Mouse (Mus musculus) megakaryocyte-erythroid progenitor cell, adult 5-6 weeks (primary cell): ENCODE measurements around the gene Sumf1. TPM values are rescaled to one million over a fixed set of nuclear protein-coding genes. Genes with fewer than 3 reads are reported as not detected.

Experiments used
- ATAC-seq: replicated peaks from 2 replicates; pipeline ENCODE4 v1.8.0; 2016; ENCODE audit warnings: mild to moderate bottlenecking, inconsistent platforms; ENCODE audit not compliant: severe bottlenecking, poor library complexity, low FRiP score, low TSS enrichment
- total RNA-seq, 2 experiments: library from RNA; stranded (forward) in 1 of 2; stranded (reverse) in 1 of 2; fragments of 200-1000, 215-1000 nt in 1 of 2; fragments of >200 nt in 1 of 2; fragmentation: Nextera tagmentation in 1 of 2; gene quantifications; 2 replicates each; pipeline ENCODE4 v1.2.3; 2014 to 2017

The Sumf1 gene
- total RNA-seq, 2 experiments from 2014 or later = 10.9 to 15.5 TPM

GRCm38 (mm10) chr6:108107376-108107775 lies 78.0 kb downstream of the Sumf1 start:
- no peak for ATAC-seq

GRCm38 (mm10) chr6:108101936-108102830 lies 83.2 kb downstream of the Sumf1 start:
- ATAC-seq = no peak

DNA sequence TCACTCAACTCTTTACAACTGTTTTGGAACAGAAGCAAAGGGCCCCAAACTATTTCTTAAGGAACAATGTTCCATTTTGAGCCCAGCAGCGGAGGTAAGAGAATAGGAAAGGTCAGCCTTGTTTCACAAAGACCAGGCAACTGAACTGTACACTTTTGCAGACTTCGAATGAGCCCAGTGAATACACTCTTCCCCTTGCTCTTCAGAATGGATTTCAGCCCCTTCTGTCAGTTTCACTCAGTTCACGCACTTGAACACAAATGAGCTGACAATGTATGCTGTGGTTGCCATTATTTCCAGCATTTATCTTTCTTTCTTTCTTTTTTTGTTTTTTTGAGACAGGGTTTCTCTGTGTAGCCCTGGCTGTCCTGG lies 86.5 kb downstream of the Sumf1 start:
- peak; percentile 5; the same call in 1 of the 2 replicates for ATAC-seq

DNA sequence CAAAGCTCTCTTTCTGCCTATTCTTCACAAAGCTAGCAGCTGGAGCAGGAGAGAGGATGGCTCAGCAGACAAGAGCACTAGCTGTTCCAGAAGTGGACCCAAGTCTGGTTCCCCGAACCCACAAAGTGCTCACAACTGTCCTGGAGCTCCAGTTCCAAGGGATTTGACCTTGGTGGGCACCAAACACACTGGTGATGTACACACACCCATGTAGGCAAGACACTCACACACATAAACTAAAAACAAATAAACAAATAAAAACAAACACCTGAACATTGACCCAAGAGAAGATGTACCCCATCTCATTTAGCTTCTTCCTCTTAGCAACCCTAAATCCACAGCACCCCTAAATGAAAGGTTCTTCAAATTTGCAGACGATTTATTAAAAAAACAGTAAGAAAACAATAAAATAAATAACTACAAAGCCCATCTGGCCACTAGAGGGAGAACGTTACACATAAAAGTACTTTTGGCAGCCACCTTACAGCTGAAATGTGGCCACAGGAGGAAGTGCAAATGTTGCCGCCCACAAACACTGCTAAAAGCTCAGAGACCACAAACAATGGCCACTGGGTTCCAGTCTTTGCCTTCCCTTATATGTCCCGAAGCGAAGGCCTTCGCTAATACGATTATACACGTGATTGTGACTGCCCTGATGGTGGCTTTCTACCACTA lies 87.1 kb downstream of the Sumf1 start:
- ATAC-seq = peak; percentile 98

DNA sequence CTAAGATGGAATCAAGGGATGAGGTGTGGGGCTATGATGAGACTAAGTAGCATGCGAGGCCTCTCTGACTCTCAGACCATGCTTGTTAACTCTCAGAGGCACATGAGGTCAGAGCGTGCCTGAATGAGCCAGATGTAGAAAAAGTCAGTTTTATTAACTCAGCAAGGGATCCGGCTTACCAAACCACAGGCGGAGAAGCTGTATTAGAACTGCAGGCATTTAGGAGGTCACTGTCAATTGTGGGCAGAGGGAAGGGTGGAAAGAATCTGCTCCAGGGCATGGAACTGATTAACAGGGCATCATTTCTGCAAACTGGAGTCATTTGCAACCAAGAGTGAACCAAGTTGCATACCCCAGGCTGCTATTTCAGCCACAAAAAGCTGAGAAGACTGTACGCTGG lies 89.9 kb downstream of the Sumf1 start:
- no peak for ATAC-seq

GRCm38 (mm10) chr6:108093449-108093848 lies 91.9 kb downstream of the Sumf1 start:
- ATAC-seq = no peak

DNA sequence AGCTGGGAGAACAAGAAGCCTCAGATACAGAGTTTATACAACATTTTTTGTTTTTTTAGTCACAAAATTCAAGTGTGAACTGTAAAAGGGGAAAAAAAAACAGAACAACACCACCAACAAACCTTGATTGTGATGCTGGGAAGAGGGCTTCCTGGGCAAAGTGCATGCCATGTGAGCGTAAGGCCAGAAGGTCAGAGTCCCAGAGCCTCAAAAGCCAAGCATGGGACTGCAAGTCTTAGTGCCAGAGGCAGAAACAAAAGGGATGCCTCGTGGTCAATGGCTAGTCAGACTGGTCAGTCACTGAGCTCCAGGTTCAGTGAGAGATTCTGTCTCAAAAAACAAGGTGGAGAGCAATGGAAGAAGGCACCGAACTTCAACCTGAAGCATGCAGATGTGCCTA lies 92.7 kb downstream of the Sumf1 start:
- no peak for ATAC-seq

GRCm38 (mm10) chr6:108091296-108091695 lies 94.1 kb downstream of the Sumf1 start:
- ATAC-seq = no peak

- no peak for ATAC-seq
Measured at GRCm38 (mm10) chr6:108075857-108076256, 109.5 kb downstream of the Sumf1 start.

DNA sequence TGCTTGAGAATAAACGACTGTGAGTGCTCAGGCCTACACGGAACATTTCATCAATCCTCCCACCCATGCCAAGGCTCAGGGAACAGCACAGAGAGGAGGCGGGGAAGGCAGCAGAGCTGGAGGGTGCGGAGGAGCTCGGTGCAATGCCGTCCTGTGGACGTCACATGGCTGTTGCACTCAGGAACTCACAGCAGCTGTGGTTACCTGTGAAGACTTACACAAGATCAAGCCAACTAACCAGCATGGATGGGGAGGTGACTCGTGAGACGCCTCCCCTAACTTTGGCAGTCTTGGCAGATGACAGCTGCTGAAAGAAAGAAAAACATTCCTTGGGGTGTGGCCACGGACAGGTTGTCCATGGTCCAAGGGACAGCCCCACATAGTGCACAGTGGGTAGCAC lies 110.8 kb downstream of the Sumf1 start:
- no peak for ATAC-seq

- ATAC-seq = no peak
Measured at GRCm38 (mm10) chr6:108073931-108074330, 111.5 kb downstream of the Sumf1 start.

DNA sequence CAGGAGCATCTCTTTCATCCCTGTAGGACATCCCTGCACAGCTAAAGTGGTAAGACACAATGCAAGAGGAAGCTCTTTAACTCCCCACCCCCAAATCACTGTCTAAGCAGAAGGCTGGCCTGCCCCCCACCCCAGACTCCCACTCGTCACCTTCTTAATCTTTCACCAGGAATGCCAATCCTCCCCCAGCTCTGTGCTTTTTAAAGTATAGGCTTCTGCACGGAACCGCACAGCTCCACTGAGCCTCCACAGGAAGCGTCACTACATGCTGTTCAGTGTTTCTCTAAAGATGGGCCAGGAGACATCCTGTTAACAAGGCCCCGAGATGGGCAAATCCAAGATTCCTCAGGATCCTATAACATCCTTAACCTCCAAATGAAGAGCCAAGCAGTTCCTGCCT lies 112.3 kb downstream of the Sumf1 start:
- ATAC-seq = no peak

DNA sequence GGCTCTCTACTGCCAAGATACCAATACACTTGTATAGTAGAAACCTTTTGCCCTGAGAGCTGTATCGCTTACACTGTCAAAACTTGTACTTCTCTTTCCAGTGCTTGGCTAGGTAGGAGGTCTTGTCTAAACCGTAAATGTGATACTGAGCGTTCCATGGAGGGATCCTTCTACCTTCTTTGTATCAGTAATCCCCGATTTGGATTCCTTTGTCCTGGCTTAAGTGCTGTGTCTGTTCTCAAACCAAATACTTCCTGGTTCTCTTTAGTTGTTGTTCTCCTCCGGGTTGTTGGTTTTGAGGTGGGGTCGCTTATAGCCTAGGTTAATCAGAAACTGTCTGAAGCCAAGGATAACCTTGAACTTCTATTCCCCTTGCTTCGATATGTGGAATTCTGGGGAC lies 114.4 kb downstream of the Sumf1 start:
- ATAC-seq = no peak

GRCm38 (mm10) chr6:108065583-108065982 lies 119.8 kb downstream of the Sumf1 start:
- ATAC-seq = peak; percentile 46

- ATAC-seq = peak; percentile 95
Measured at GRCm38 (mm10) chr6:108064918-108065526, 120.4 kb downstream of the Sumf1 start, which contains the start of gene Setmar. Gene Setmar, plus strand, starts transcription at chr6:108065045.

DNA sequence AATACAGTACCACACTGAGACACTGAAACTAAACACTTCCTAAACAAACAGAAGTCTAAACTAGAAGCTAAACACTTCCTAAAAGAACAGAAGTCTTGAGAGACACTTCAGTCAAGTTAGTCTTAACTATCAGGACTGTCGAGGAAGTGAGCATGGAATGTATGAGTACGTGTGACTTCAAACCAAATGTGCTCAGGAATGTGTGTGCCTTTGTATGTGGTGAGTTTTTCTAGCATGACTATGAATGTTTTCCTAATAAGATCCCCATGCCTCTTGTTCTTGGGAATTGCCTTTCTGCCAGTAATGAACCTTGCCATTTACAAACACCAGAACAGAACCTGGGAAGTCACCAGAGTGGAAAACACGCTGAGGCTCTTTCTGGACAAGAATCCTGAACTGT lies 124.3 kb downstream of the Sumf1 start:
- ATAC-seq = no peak

- ATAC-seq = no peak
Measured at GRCm38 (mm10) chr6:108058066-108058465, 127.3 kb downstream of the Sumf1 start.

DNA sequence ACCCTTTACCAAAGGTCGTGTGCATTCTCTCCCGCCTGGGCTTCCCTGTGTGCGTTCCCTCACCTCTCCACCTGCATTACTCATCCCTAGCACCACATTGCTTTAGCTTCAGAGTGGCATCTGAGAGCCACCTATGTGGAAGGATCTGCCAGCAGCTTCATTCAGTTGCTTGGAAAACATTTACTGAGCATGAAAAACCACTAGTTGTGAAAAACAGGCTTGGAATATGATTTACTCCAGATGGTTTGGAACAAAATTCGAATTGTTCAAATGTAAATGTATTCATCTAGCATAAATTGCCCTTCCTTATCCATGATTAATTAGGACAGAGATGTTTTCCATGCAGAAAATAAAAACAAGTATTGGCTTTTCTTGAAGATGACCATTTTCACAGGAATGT lies 128.0 kb downstream of the Sumf1 start:
- no peak for ATAC-seq
